Mouse (Mus musculus): ENCODE results near the gene Coq2. TPM values are rescaled to one million over a fixed set of nuclear protein-coding genes. Genes with fewer than 3 reads are reported as not detected.

Gene Coq2
- total RNA-seq, 1 experiment, result 27.4 TPM

- no peaks in the 10 kb centered on the region for H3K9me3 ChIP-seq (ENCODE audit: control insufficient read depth, insufficient read depth, low read depth, low read length)
- H3K4me1 ChIP-seq (ENCODE audit: control insufficient read depth in 2 of 2, insufficient read depth in 2 of 2, low read length in 2 of 2, poor library complexity in 1 of 2), result peaks cover 0 to 5% of the 10 kb centered on the region in 2 experiments; a peak in 3 of 4 replicates
- no peak overlapping the region for H3K27ac ChIP-seq (ENCODE audit: insufficient read depth, low read depth, low read length, poor library complexity, severe bottlenecking)
- peaks cover 3% of the 10 kb centered on the region; the same call in 1 of the 2 replicates for H3K36me3 ChIP-seq (ENCODE audit: control insufficient read depth, insufficient read depth, low read length, poor library complexity, severe bottlenecking)
- DNase-seq (ENCODE audit: low read depth, low spot score), result no peak
- in situ Hi-C loops (cut with MboI; ENCODE audit: low sequenced_read_pairs in 2 of 2, unreplicated experiment in 2 of 2), result no loop called here
- no peak overlapping the region for H3K4me3 ChIP-seq (ENCODE audit: insufficient read depth in 1 of 2, low read depth in 1 of 2, low read length in 2 of 2, poor library complexity in 1 of 2, severe bottlenecking in 1 of 2)
- no peak overlapping the region for H3K9ac ChIP-seq (ENCODE audit: insufficient read depth, low read depth, low read length, poor library complexity, severe bottlenecking)
- no peak for TF ChIP-seq ZC3H11A (IDR thresholded peaks at IDR 0.05; ENCODE audit: borderline replicate concordance, low read depth, low read length)
- TF ChIP-seq ZNF384 (IDR thresholded peaks at IDR 0.05; ENCODE audit: low read depth, low read length), result no peak
- no peak for TF ChIP-seq CHD2 (IDR thresholded peaks at IDR 0.05; ENCODE audit: low read depth, low read length)
- no peak for TF ChIP-seq HCFC1 (IDR thresholded peaks at IDR 0.05; ENCODE audit: borderline replicate concordance, insufficient read depth, low read length)
- TF ChIP-seq MAFK (IDR thresholded peaks at IDR 0.05; ENCODE audit: insufficient read depth, low read depth, low read length), result no peak
These were observed 23.5 kb downstream of the Coq2 start for GRCm38 (mm10) chr5:100651486-100651885.

- Histone ChIP-seq H3K4me1 (ENCODE audit: control insufficient read depth in 2 of 2, insufficient read depth in 2 of 2, low read length in 2 of 2, poor library complexity in 1 of 2) (peaks cover 0 to 5% of the 10 kb centered on the region in 2 experiments; a peak in 3 of 4 replicates), H3K9ac (ENCODE audit: insufficient read depth, low read depth, low read length, poor library complexity, severe bottlenecking) (no peak overlapping the region), H3K36me3 (ENCODE audit: control insufficient read depth, insufficient read depth, low read length, poor library complexity, severe bottlenecking) (peaks cover 3% of the 10 kb centered on the region; the same call in 1 of the 2 replicates), H3K4me3 (ENCODE audit: insufficient read depth in 1 of 2, low read depth in 1 of 2, low read length in 2 of 2, poor library complexity in 1 of 2, severe bottlenecking in 1 of 2) (no peak overlapping the region), H3K9me3 (ENCODE audit: control insufficient read depth, insufficient read depth, low read depth, low read length) (no peaks in the 10 kb centered on the region), H3K27ac (ENCODE audit: insufficient read depth, low read depth, low read length, poor library complexity, severe bottlenecking) (no peak overlapping the region)
- TF ChIP-seq ZNF384 (IDR thresholded peaks at IDR 0.05; ENCODE audit: low read depth, low read length), result no peak
- no peak for TF ChIP-seq ZC3H11A (IDR thresholded peaks at IDR 0.05; ENCODE audit: borderline replicate concordance, low read depth, low read length)
- no peak for TF ChIP-seq MAFK (IDR thresholded peaks at IDR 0.05; ENCODE audit: insufficient read depth, low read depth, low read length)
- TF ChIP-seq HCFC1 (IDR thresholded peaks at IDR 0.05; ENCODE audit: borderline replicate concordance, insufficient read depth, low read length), result no peak
- DNase-seq (ENCODE audit: low read depth, low spot score), result no peak
- in situ Hi-C loops (cut with MboI; ENCODE audit: low sequenced_read_pairs in 2 of 2, unreplicated experiment in 2 of 2), result no loop called here
These were observed 24.0 kb downstream of the Coq2 start for GRCm38 (mm10) chr5:100650969-100651368.

GRCm38 (mm10) chr5:100648546-100648945 is 26.4 kb downstream of the Coq2 start:
- in situ Hi-C loops (cut with MboI; ENCODE audit: low sequenced_read_pairs in 2 of 2, unreplicated experiment in 2 of 2), result no loop called here
- Histone ChIP-seq H3K36me3 (ENCODE audit: control insufficient read depth, insufficient read depth, low read length, poor library complexity, severe bottlenecking) (no peaks in the 10 kb centered on the region), H3K9ac (ENCODE audit: insufficient read depth, low read depth, low read length, poor library complexity, severe bottlenecking) (no peak overlapping the region), H3K9me3 (ENCODE audit: control insufficient read depth, insufficient read depth, low read depth, low read length) (no peaks in the 10 kb centered on the region), H3K4me1 (ENCODE audit: control insufficient read depth in 2 of 2, insufficient read depth in 2 of 2, low read length in 2 of 2, poor library complexity in 1 of 2) (peaks cover 0 to 5% of the 10 kb centered on the region in 2 experiments; a peak in 3 of 4 replicates), H3K27ac (ENCODE audit: insufficient read depth, low read depth, low read length, poor library complexity, severe bottlenecking) (no peak overlapping the region), H3K4me3 (ENCODE audit: insufficient read depth in 1 of 2, low read depth in 1 of 2, low read length in 2 of 2, poor library complexity in 1 of 2, severe bottlenecking in 1 of 2) (no peak overlapping the region)
- DNase-seq (ENCODE audit: low read depth, low spot score), result no peak
- TF ChIP-seq ZC3H11A (IDR thresholded peaks at IDR 0.05; ENCODE audit: borderline replicate concordance, low read depth, low read length) (no peak), CHD2 (IDR thresholded peaks at IDR 0.05; ENCODE audit: low read depth, low read length) (no peak), MAFK (IDR thresholded peaks at IDR 0.05; ENCODE audit: insufficient read depth, low read depth, low read length) (no peak), HCFC1 (IDR thresholded peaks at IDR 0.05; ENCODE audit: borderline replicate concordance, insufficient read depth, low read length) (no peak), ZNF384 (IDR thresholded peaks at IDR 0.05; ENCODE audit: low read depth, low read length) (no peak)

GRCm38 (mm10) chr5:100648046-100648445 is 26.9 kb downstream of the Coq2 start:
- no peak overlapping the region for H3K27ac ChIP-seq (ENCODE audit: insufficient read depth, low read depth, low read length, poor library complexity, severe bottlenecking)
- DNase-seq (ENCODE audit: low read depth, low spot score), result no peak
- in situ Hi-C loops (cut with MboI; ENCODE audit: low sequenced_read_pairs in 2 of 2, unreplicated experiment in 2 of 2), result no loop called here

GRCm38 (mm10) chr5:100646558-100646957 is 28.4 kb downstream of the Coq2 start:
- in situ Hi-C loops (cut with MboI; ENCODE audit: low sequenced_read_pairs in 2 of 2, unreplicated experiment in 2 of 2), result no loop called here

More at GRCm38 (mm10) chr5:100648046-100648445, 26.9 kb downstream of the Coq2 start:
- Histone ChIP-seq H3K9ac (ENCODE audit: insufficient read depth, low read depth, low read length, poor library complexity, severe bottlenecking) (no peak overlapping the region), H3K4me3 (ENCODE audit: insufficient read depth in 1 of 2, low read depth in 1 of 2, low read length in 2 of 2, poor library complexity in 1 of 2, severe bottlenecking in 1 of 2) (no peak overlapping the region), H3K9me3 (ENCODE audit: control insufficient read depth, insufficient read depth, low read depth, low read length) (no peaks in the 10 kb centered on the region), H3K4me1 (ENCODE audit: control insufficient read depth in 2 of 2, insufficient read depth in 2 of 2, low read length in 2 of 2, poor library complexity in 1 of 2) (peaks cover 0 to 5% of the 10 kb centered on the region in 2 experiments; a peak in 3 of 4 replicates), H3K36me3 (ENCODE audit: control insufficient read depth, insufficient read depth, low read length, poor library complexity, severe bottlenecking) (no peaks in the 10 kb centered on the region)
- TF ChIP-seq ZNF384 (IDR thresholded peaks at IDR 0.05; ENCODE audit: low read depth, low read length) (no peak), MAFK (IDR thresholded peaks at IDR 0.05; ENCODE audit: insufficient read depth, low read depth, low read length) (peak; percentile 83)

More at GRCm38 (mm10) chr5:100646558-100646957, 28.4 kb downstream of the Coq2 start:
- no peak overlapping the region for H3K27ac ChIP-seq (ENCODE audit: insufficient read depth, low read depth, low read length, poor library complexity, severe bottlenecking)
- TF ChIP-seq ZC3H11A (IDR thresholded peaks at IDR 0.05; ENCODE audit: borderline replicate concordance, low read depth, low read length) (no peak), ZNF384 (IDR thresholded peaks at IDR 0.05; ENCODE audit: low read depth, low read length) (no peak), MAFK (IDR thresholded peaks at IDR 0.05; ENCODE audit: insufficient read depth, low read depth, low read length) (no peak), CHD2 (IDR thresholded peaks at IDR 0.05; ENCODE audit: low read depth, low read length) (no peak), HCFC1 (IDR thresholded peaks at IDR 0.05; ENCODE audit: borderline replicate concordance, insufficient read depth, low read length) (no peak)
- H3K4me1 ChIP-seq (ENCODE audit: control insufficient read depth in 2 of 2, insufficient read depth in 2 of 2, low read length in 2 of 2, poor library complexity in 1 of 2), result peaks cover 0 to 5% of the 10 kb centered on the region in 2 experiments; a peak in 3 of 4 replicates
- no peak for DNase-seq (ENCODE audit: low read depth, low spot score)
- H3K4me3 ChIP-seq (ENCODE audit: insufficient read depth in 1 of 2, low read depth in 1 of 2, low read length in 2 of 2, poor library complexity in 1 of 2, severe bottlenecking in 1 of 2), result no peak overlapping the region
- no peaks in the 10 kb centered on the region for H3K36me3 ChIP-seq (ENCODE audit: control insufficient read depth, insufficient read depth, low read length, poor library complexity, severe bottlenecking)
- H3K9me3 ChIP-seq (ENCODE audit: control insufficient read depth, insufficient read depth, low read depth, low read length), result no peaks in the 10 kb centered on the region
- H3K9ac ChIP-seq (ENCODE audit: insufficient read depth, low read depth, low read length, poor library complexity, severe bottlenecking), result no peak overlapping the region
